Mouse (Mus musculus): ENCODE data around the gene Ghdc.

DNA sequence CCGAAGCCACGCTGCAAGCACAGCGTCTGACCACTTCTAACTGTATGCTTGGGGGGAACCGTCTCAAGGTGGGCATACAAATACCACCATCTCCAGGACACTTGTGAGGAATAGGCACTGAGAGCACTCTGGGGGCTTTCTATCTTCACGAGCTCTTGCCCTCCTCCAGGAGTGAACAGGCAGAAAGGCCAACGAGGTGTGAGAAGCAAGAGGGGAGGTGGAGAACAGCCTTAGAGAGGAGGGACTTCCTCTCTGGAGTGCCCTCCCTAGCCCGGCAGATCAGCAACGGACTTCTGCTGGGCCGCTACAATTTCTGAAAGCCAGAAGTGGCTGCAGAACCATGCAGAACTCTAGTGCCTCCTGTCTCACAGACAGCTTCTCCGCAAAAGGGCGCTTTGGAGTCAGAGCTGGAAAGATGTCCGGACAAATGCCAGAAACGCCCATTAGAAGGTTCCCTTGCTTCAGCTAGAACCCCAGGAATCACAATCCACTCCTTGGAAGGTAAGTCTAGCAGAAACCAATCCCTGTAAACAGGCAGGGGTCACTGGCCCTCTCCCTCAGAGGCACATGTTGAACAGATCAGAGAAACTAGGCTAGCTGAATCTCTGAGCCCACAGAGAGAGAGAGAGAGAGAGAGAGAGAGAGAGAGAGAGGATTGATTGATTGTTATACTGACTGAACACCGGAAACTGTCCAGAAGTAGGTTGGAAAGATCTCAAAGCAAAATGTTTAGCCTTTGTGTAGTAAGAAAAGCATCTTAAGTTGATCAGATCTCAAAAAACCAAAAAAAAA lies 34.6 kb downstream of the Ghdc start:
- TF ChIP-seq POLR2A (IDR thresholded peaks at IDR 0.05; ENCODE audit: borderline replicate concordance, extremely low read depth, insufficient read depth, insufficient read length, poor library complexity, severe bottlenecking) (no peak), CTCF (IDR thresholded peaks at IDR 0.05; ENCODE audit: borderline replicate concordance, extremely low read depth, insufficient read depth, insufficient read length) (no peak)

Data from brain, embryonic 14.5 days (tissue).